Mouse (Mus musculus) Patski (cell line): Measurements from ENCODE around the gene Bcl2l13. TPM values are rescaled to one million over a fixed set of nuclear protein-coding genes. Genes with fewer than 3 reads are reported as not detected.
"Not testable (repeated sequence)": the region's sequence is repeated elsewhere in the genome, so short reads cannot be mapped to it uniquely, and the experiment has no call there.

Experiments
- ATAC-seq: fragments of 100-300 bp; one replicate; pipeline ENCODE4 v1.8.0; 2021
- CTCF ChIA-PET: fragments of 350-600 bp; sonication (Branson Sonifier 250); formaldehyde crosslinking; loops from one replicate; lab custom pipeline; 2022; ENCODE audit warnings: inconsistent platforms; lab: Charles Lee
- POLR2A ChIA-PET: fragments of 350-600 bp; sonication (Branson Sonifier 250); formaldehyde crosslinking; loops from one replicate; lab custom pipeline; 2022; ENCODE audit warnings: antibody characterized with exemption, inconsistent platforms; lab: Charles Lee
- DNase-seq: peaks from one replicate; pipeline ENCODE4 v3.0.0-alpha.2; 2011; ENCODE audit warnings: low read depth, low spot score
- H3K27me3 ChIP-seq: fragments of 371-371 bp; one replicate; pipeline ENCODE4 v1.5.1; 2021
- CTCF ChIP-seq: fragments of 100-300 bp; IDR thresholded peaks from one replicate; pipeline ENCODE4 v1.5.1; 2021
- in situ Hi-C: fragments of 300-500 bp; cut with MboI; formaldehyde crosslinking; loops from 3 replicates; pipeline ENCODE4 v1.11.1; 2018; ENCODE audit warnings: low pct_unique_long_range_greater_than_20kb, mixed read lengths
- polyA plus RNA-seq: library from polyadenylated mRNA; unstranded; gene quantifications from one replicate; pipeline ENCODE4 v1.2.3, GENCODE M21; 2021

Bcl2l13 gene
- polyA plus RNA-seq, 1 experiment from 2014 or later, result 30.6 TPM

- CTCF ChIA-PET, result interaction anchor here (0.8 to 1.6 kb wide), 10 partner anchors 13 to 280 kb away, joined by 3 to 6 read pairs (median 3); no protein-coding TSS in a partner anchor
Measured at GRCm38 (mm10) chr6:120898188-120898833, 62.3 kb downstream of the Bcl2l13 start.

DNA sequence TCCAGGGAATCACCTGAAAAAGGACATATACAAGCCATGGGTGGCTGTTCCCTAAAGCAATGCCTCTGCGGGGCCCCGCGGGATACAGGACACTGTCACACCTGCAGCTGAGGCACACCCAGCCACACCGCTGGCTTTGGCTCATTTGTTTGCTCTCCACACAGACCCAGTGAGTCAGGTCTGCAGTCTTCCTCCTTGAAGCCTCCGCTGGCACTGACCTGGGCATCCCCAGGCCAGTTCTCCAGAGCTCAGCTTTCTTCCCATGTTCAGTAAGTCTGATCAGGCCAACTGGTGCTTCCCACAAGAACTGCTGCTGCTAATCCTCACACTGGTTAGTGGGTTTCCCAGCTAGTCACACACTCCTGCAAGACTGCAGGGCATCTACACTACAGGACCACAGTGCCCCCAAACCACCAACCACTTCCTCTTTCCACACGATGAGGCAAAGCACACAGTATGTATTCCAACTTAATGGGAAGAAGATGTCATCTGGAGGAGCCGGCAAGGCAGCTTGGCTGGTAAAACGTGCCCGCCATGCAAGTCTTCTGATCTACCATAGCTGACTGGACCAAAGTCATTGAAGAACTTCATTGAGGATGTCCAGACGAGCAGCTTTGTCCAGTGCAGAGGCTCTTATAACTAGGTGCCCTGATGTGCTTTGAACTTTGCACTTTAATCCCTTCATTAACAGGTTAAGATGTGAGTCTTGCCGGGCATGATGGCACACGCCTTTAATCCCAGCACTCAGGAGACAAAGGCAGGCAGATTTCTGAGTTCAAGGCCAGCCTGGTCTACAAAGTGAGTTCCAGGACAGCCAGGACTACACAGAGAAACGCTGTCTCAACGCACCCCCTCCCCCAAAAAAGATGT, 66.0 kb downstream of the Bcl2l13 start:
- in situ Hi-C loops, result no loop called here
- ATAC-seq (no peak), DNase-seq (no peak)
- TF ChIP-seq CTCF, result no peak
- no peaks in the 10 kb centered on the region for H3K27me3 ChIP-seq
- POLR2A ChIA-PET, result no interaction called here
- CTCF ChIA-PET, result interaction anchor here (1.1 to 1.4 kb wide), 3 partner anchors 9 to 26 kb away, joined by 3 to 4 read pairs (median 3); no protein-coding TSS in a partner anchor

More at GRCm38 (mm10) chr6:120898188-120898833, 62.3 kb downstream of the Bcl2l13 start:
- TF ChIP-seq CTCF, result no peak
- no peak for DNase-seq
- ATAC-seq, result no peak
- POLR2A ChIA-PET, result no interaction called here
- H3K27me3 ChIP-seq, result no peaks in the 10 kb centered on the region
- in situ Hi-C loops, result loop anchor here (5.0 kb wide), 2 partner anchors 59 to 279 kb away; no protein-coding TSS in a partner anchor

DNA sequence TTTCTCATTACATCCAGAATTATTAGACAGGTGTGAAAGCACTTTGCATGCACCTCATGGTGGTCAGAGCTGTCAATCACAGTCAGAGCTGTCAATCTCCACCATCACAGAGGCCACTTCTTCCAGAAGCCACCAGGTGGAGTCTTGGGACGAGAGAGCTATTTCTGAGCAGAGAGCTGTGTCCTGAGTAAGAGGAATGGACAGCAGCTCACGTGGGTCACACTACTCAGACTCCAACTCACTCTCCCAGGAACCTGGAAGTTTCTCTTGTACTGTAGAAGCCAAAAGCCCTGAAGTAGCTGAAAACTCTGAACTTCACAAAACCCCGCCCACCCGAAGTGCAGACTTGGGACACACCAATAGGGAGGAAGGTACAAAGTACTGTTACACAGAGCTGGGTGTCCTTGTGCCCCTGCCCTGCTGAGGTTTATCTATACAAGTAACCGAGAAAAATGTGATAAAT, 67.5 kb downstream of the Bcl2l13 start:
- in situ Hi-C loops, result no loop called here
- DNase-seq, result no peak
- POLR2A ChIA-PET, result interaction anchor here (1.4 kb wide), 1 partner anchor 13 kb away, joined by 5 read pairs; the partner anchor contains the start of gene Bid
- ATAC-seq, result peak; percentile 53
- CTCF ChIA-PET, result interaction anchor here (0.9 to 2.4 kb wide), 9 partner anchors 10 to 275 kb away, joined by 3 to 8 read pairs (median 4); no protein-coding TSS in a partner anchor
- H3K27me3 ChIP-seq, result no peaks in the 10 kb centered on the region
- TF ChIP-seq CTCF, result no peak

DNA sequence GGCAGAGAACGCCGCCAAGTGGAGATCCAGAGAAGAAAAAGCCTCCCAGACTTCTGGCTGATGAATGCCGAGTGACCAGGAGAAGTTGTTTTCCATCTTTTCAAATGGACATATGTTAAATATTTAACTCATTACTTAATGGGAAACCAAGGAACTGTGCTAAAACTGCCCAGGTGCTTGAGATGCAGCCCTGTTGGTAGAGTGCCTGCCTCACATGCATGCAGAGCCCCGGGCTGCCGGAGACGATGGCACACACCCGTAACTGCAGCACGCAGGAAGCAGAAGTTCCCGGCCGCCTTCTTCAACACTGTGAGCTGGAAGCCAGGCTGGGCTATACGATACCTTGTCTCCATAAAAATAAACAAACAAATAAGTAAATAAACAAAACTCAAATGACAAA, 67.9 kb downstream of the Bcl2l13 start:
- no peak for TF ChIP-seq CTCF
- DNase-seq, result no peak
- POLR2A ChIA-PET, result interaction anchor here (1.4 kb wide), 1 partner anchor 12 kb away, joined by 5 read pairs; the partner anchor contains the start of gene Bid
- in situ Hi-C loops, result no loop called here
- H3K27me3 ChIP-seq, result no peaks in the 10 kb centered on the region
- no peak for ATAC-seq
- CTCF ChIA-PET, result interaction anchor here (0.9 to 2.4 kb wide), 7 partner anchors 11 to 274 kb away, joined by 3 to 8 read pairs (median 4); no protein-coding TSS in a partner anchor

DNA sequence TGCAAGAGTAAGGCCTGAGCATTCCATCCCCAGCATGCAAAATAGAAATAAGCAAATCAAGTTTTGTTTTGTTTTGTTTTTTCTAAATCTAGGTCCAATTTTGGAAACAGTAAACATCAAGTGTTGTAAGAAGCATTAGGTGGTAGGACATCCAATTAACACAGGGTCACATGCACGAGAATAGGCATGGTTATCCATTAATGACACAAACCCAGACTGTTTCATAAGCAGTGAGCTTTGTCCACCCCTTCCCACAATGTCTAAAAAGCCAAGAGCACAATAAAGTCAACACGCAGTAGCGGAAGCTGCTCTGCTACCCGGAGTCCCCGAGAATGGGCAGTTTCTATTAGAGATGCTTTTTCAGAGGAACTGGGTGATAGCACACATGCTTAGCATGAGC, 69.1 kb downstream of the Bcl2l13 start:
- no peak for ATAC-seq
- no peaks in the 10 kb centered on the region for H3K27me3 ChIP-seq
- no peak for DNase-seq
- no peak for TF ChIP-seq CTCF
- in situ Hi-C loops, result no loop called here
- CTCF ChIA-PET, result interaction anchor here (2.0 to 2.4 kb wide), 2 partner anchors 11 to 14 kb away, joined by 8 read pairs; no protein-coding TSS in a partner anchor
- POLR2A ChIA-PET, result no interaction called here

GRCm38 (mm10) chr6:120906521-120906920, 70.5 kb downstream of the Bcl2l13 start:
- DNase-seq, result no peak
- in situ Hi-C loops, result no loop called here
- TF ChIP-seq CTCF, result no peak
- CTCF ChIA-PET, result interaction anchor here (1.1 kb wide), 1 partner anchor 9 kb away, joined by 3 read pairs; no protein-coding TSS in a partner anchor
- POLR2A ChIA-PET, result interaction anchor here (0.7 to 1.2 kb wide), 2 partner anchors 19 to 47 kb away, joined by 4 to 7 read pairs; no protein-coding TSS in a partner anchor
- no peak for ATAC-seq
- no peaks in the 10 kb centered on the region for H3K27me3 ChIP-seq

DNA sequence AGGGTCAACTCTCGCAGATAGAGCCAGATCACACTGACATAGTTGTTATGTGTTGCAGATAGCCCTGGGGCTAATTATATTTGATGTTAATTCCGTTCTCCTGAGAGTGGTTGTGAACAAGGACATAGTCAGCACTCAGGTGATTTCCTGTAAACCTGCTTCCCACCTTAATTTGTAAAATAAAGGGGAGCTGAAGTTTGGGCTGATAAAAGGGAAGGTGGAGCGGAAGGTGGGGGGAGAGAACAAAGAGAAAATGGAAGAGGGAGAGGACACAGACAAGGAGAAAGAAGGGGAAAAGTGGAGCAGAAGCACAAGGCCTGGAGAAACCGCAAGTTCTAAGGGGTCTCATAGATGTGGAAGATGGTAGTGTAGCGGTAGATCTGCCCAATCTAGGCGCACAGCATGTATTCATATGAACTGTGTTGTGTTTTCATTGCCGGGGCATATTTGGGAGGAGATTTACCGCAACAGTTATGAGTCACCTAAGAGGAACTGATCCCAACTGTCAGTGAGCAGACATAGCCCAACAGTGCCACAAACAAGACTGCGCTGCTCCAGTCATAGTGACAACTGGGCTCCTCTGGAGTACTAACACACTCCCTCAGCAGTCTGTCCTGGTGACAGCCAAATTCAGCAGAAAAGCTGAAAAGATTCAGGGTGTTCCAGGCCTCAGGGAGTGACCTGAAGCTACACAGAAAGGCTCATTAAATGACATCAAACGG, 72.0 kb downstream of the Bcl2l13 start:
- CTCF ChIA-PET, ATAC-seq, in situ Hi-C loops, H3K27me3 ChIP-seq, POLR2A ChIA-PET, DNase-seq: not testable (repeated sequence)

DNA sequence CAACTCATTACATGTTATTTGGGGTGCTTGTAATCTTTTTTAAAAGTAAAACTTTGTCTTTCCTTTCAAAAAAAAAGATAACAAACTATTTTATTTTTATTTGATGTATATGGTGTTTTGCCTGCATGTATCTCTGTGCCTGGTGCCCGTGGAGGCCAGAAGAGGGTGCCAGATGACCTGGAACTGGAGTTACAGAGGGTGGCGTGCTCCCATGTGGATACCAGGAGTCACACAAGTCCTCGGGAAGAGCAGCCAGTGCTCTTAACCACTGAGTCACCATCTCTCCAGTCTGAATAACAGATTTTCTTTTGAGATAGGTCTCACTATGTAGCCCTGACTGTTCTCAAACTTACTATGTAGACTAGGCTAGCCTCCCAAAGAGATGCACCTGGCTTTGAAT, 73.5 kb downstream of the Bcl2l13 start:
- POLR2A ChIA-PET, result no interaction called here
- in situ Hi-C loops, result no loop called here
- CTCF ChIA-PET, result no interaction called here
- ATAC-seq (no peak), DNase-seq (no peak)
- H3K27me3 ChIP-seq, result no peaks in the 10 kb centered on the region
- no peak for TF ChIP-seq CTCF

DNA sequence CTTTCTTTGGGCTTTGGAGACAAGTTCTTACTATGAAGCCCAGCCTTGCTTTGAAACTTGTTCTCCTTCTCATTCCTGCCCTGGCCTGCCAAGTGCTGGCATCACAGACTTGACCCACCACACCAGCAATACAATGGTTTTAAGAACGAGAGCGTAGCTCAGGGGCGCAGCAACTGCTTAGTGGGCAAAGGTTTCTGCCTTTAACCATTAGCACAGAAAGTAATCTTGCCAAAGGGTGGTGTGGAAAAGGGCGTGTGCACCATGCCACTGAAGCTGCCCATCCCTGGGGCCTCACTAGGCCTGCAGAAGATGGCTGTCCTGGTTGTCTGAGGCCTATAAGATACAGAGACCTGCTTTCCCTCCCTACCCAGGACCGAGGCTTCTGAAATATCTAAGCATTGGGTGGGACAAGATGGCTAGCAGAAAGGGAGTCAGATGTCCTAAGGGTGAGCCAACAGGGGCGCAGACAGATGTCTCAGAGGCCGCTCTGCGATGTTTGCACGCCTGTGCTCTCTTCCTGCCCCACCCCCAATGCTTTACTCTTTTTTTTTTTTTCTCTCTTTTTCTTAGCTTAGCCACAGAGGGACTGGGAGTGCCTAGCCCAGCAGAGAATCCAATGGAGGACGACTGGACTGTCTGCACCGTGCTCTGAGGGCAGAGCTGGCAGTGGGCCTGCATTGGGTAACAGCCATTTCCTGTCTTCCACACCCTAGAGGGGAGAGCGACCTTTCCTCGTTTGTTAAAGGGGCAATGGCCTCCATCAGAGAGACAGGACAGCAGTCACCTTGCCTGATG, 75.4 kb downstream of the Bcl2l13 start:
- DNase-seq, result no peak
- CTCF ChIA-PET, result interaction anchor here (1.3 to 1.4 kb wide), 2 partner anchors 9 to 13 kb away, joined by 3 to 6 read pairs; no protein-coding TSS in a partner anchor
- POLR2A ChIA-PET, result no interaction called here
- in situ Hi-C loops, result no loop called here
- no peak for TF ChIP-seq CTCF
- ATAC-seq, result no peak
- H3K27me3 ChIP-seq, result no peaks in the 10 kb centered on the region
